Mouse (Mus musculus): ENCODE data around the gene Gm26657. TPM values are rescaled to one million over a fixed set of nuclear protein-coding genes. Genes with fewer than 3 reads are reported as not detected.

The Gm26657 gene
- total and polyA plus RNA-seq, 3 experiments: not detected

DNA sequence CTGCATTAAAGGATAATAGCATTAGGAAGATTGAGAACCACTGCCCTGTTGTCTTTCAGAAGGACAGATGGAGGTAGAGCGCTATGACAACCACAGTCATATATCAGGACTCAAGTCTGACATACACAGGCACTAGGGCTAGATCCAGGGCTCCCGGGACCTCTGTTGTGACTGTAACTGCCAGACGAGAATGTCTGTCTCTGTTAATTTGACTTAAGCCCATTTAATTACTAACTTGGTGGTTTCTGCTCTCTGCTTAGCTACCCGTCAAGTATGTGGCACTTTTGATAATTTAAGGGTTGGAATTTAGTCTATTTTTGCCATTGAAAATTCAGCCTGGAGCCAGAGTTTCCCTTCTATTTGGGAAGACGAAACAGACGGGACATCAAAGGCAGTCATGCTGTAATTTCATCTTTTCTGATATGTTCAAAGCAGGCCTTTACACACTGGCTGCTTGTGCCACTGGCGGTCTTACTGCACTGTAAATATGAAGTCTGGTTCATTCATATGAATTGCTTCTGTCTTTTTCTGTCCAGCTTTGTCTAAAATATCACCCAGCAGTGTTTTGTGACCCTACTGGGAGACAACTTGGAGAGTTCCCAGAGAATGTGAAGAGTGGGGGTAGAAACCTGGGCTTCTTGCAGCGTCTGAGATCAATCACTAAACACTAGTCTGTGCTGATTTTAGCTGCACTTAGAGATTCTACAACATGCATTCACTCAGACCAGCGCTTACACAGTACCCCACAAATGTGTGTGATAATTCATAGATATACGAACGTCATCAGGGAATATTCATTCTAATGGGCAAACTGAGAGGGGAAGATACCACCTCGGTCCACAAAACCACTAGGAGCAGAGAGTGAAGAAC, 21.1 kb upstream of the Gm26657 start:
- TF ChIP-seq GATA1 (IDR thresholded peaks at IDR 0.05; ENCODE audit: borderline replicate concordance, low read length) (no peak), TAL1 (conservative IDR thresholded peaks at IDR 0.05; ENCODE audit: low read depth, low read length) (no peak), CTCF (IDR thresholded peaks at IDR 0.05; ENCODE audit: low read depth, low read length) (no peak), GATA2 (IDR thresholded peaks at IDR 0.05; ENCODE audit: borderline replicate concordance, low read depth, low read length) (no peak), POLR2AphosphoS5 (IDR thresholded peaks at IDR 0.05; ENCODE audit: insufficient replicate concordance, low read depth, low read length) (no peak)
- DNase-seq (ENCODE audit: low spot score): no peak
- H3K9me3 ChIP-seq (replicated peaks): no peaks in the 10 kb centered on the region
- H3K4me1 ChIP-seq (ENCODE audit: insufficient read depth, low read depth, low read length): no peaks in the 10 kb centered on the region
- H3K27me3 ChIP-seq (ENCODE audit: insufficient read depth, low read length): no peaks in the 10 kb centered on the region
- no peak for ATAC-seq (ENCODE audit: extremely low read depth, insufficient number of reproducible peaks, low FRiP score, poor library complexity, severe bottlenecking)
- no peaks in the 10 kb centered on the region for H3K36me3 ChIP-seq (replicated peaks)
- H3K4me3 ChIP-seq (ENCODE audit: low read depth, low read length): no peak overlapping the region

GRCm38 (mm10) chr4:56719456-56719855, 20.4 kb upstream of the Gm26657 start:
- TF ChIP-seq CTCF (IDR thresholded peaks at IDR 0.05; ENCODE audit: low read depth, low read length): no peak
- no peak for TF ChIP-seq GATA2 (IDR thresholded peaks at IDR 0.05; ENCODE audit: borderline replicate concordance, low read depth, low read length)
- TF ChIP-seq TAL1 (conservative IDR thresholded peaks at IDR 0.05; ENCODE audit: low read depth, low read length): no peak
- TF ChIP-seq POLR2AphosphoS5 (IDR thresholded peaks at IDR 0.05; ENCODE audit: insufficient replicate concordance, low read depth, low read length): no peak
- no peak for TF ChIP-seq GATA1 (IDR thresholded peaks at IDR 0.05; ENCODE audit: borderline replicate concordance, low read length)
- no peak for ATAC-seq (ENCODE audit: extremely low read depth, insufficient number of reproducible peaks, low FRiP score, poor library complexity, severe bottlenecking)
- Histone ChIP-seq H3K4me1 (ENCODE audit: insufficient read depth, low read depth, low read length) (no peaks in the 10 kb centered on the region), H3K4me3 (ENCODE audit: low read depth, low read length) (no peak overlapping the region), H3K36me3 (replicated peaks) (no peaks in the 10 kb centered on the region), H3K27me3 (ENCODE audit: insufficient read depth, low read length) (no peaks in the 10 kb centered on the region), H3K9me3 (replicated peaks) (no peaks in the 10 kb centered on the region)
- DNase-seq (ENCODE audit: low spot score): no peak

GRCm38 (mm10) chr4:56720403-56720802, 19.5 kb upstream of the Gm26657 start:
- DNase-seq (ENCODE audit: low spot score) (no peak), ATAC-seq (ENCODE audit: extremely low read depth, insufficient number of reproducible peaks, low FRiP score, poor library complexity, severe bottlenecking) (no peak)
- TF ChIP-seq GATA2 (IDR thresholded peaks at IDR 0.05; ENCODE audit: borderline replicate concordance, low read depth, low read length) (no peak), POLR2AphosphoS5 (IDR thresholded peaks at IDR 0.05; ENCODE audit: insufficient replicate concordance, low read depth, low read length) (no peak), GATA1 (IDR thresholded peaks at IDR 0.05; ENCODE audit: borderline replicate concordance, low read length) (no peak), CTCF (IDR thresholded peaks at IDR 0.05; ENCODE audit: low read depth, low read length) (no peak), TAL1 (conservative IDR thresholded peaks at IDR 0.05; ENCODE audit: low read depth, low read length) (no peak)
- Histone ChIP-seq H3K9me3 (replicated peaks) (no peaks in the 10 kb centered on the region), H3K4me3 (ENCODE audit: low read depth, low read length) (no peak overlapping the region), H3K27me3 (ENCODE audit: insufficient read depth, low read length) (no peaks in the 10 kb centered on the region), H3K4me1 (ENCODE audit: insufficient read depth, low read depth, low read length) (no peaks in the 10 kb centered on the region), H3K36me3 (replicated peaks) (no peaks in the 10 kb centered on the region)

GRCm38 (mm10) chr4:56721469-56721868, 18.4 kb upstream of the Gm26657 start:
- peak; percentile 28; the same call in 1 of the 2 replicates for TF ChIP-seq CTCF (IDR thresholded peaks at IDR 0.05; ENCODE audit: low read depth, low read length)
- TF ChIP-seq TAL1 (conservative IDR thresholded peaks at IDR 0.05; ENCODE audit: low read depth, low read length): no peak
- TF ChIP-seq POLR2AphosphoS5 (IDR thresholded peaks at IDR 0.05; ENCODE audit: insufficient replicate concordance, low read depth, low read length): no peak
- TF ChIP-seq GATA2 (IDR thresholded peaks at IDR 0.05; ENCODE audit: borderline replicate concordance, low read depth, low read length): no peak
- DNase-seq (ENCODE audit: low spot score) (no peak), ATAC-seq (ENCODE audit: extremely low read depth, insufficient number of reproducible peaks, low FRiP score, poor library complexity, severe bottlenecking) (no peak)
- H3K27me3 ChIP-seq (ENCODE audit: insufficient read depth, low read length): no peaks in the 10 kb centered on the region
- H3K4me1 ChIP-seq (ENCODE audit: insufficient read depth, low read depth, low read length): no peaks in the 10 kb centered on the region
- H3K4me3 ChIP-seq (ENCODE audit: low read depth, low read length): no peak overlapping the region
- no peaks in the 10 kb centered on the region for H3K9me3 ChIP-seq (replicated peaks)
- no peaks in the 10 kb centered on the region for H3K36me3 ChIP-seq (replicated peaks)

DNA sequence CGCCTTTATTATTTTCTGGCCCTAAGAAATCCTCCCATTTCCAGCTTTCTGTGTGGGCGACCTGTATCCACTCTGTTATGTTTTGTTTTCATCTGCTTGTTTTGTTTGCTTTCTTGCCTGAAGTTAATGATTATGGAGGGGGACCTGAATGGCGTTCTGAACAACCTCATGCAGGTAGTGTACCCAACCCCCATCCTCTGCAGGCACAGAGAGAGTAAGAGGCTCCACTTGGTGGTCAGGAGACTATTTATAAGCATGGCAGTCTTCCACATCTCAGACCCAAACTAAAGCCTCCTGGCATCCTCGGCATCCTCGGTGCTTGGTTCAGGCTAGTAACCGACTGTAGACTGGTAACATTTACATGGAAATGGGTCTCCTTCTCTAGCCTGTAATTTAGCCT, 17.5 kb upstream of the Gm26657 start:
- Histone ChIP-seq H3K36me3 (replicated peaks) (no peaks in the 10 kb centered on the region), H3K4me3 (ENCODE audit: low read depth, low read length) (no peak overlapping the region), H3K9me3 (replicated peaks) (no peaks in the 10 kb centered on the region), H3K4me1 (ENCODE audit: insufficient read depth, low read depth, low read length) (no peaks in the 10 kb centered on the region), H3K27me3 (ENCODE audit: insufficient read depth, low read length) (no peaks in the 10 kb centered on the region)
- ATAC-seq (ENCODE audit: extremely low read depth, insufficient number of reproducible peaks, low FRiP score, poor library complexity, severe bottlenecking) (no peak), DNase-seq (ENCODE audit: low spot score) (no peak)
- TF ChIP-seq CTCF (IDR thresholded peaks at IDR 0.05; ENCODE audit: low read depth, low read length) (no peak), POLR2AphosphoS5 (IDR thresholded peaks at IDR 0.05; ENCODE audit: insufficient replicate concordance, low read depth, low read length) (no peak), GATA2 (IDR thresholded peaks at IDR 0.05; ENCODE audit: borderline replicate concordance, low read depth, low read length) (no peak), TAL1 (conservative IDR thresholded peaks at IDR 0.05; ENCODE audit: low read depth, low read length) (no peak), GATA1 (IDR thresholded peaks at IDR 0.05; ENCODE audit: borderline replicate concordance, low read length) (no peak)

- Histone ChIP-seq H3K27me3 (ENCODE audit: insufficient read depth, low read length) (no peaks in the 10 kb centered on the region), H3K4me3 (ENCODE audit: low read depth, low read length) (no peak overlapping the region), H3K9me3 (replicated peaks) (no peaks in the 10 kb centered on the region), H3K36me3 (replicated peaks) (no peaks in the 10 kb centered on the region), H3K4me1 (ENCODE audit: insufficient read depth, low read depth, low read length) (no peaks in the 10 kb centered on the region)
- ATAC-seq (ENCODE audit: extremely low read depth, insufficient number of reproducible peaks, low FRiP score, poor library complexity, severe bottlenecking) (no peak), DNase-seq (ENCODE audit: low spot score) (no peak)
- TF ChIP-seq GATA2 (IDR thresholded peaks at IDR 0.05; ENCODE audit: borderline replicate concordance, low read depth, low read length): no peak
- no peak for TF ChIP-seq CTCF (IDR thresholded peaks at IDR 0.05; ENCODE audit: low read depth, low read length)
- TF ChIP-seq POLR2AphosphoS5 (IDR thresholded peaks at IDR 0.05; ENCODE audit: insufficient replicate concordance, low read depth, low read length): no peak
Measured at GRCm38 (mm10) chr4:56723237-56723636, 16.6 kb upstream of the Gm26657 start.

Measured in G1E (cell line).